Mouse (Mus musculus) megakaryocyte, embryonic 14.5 days (primary cell): ENCODE measurements around the gene Myo1e. TPM values are rescaled to one million over a fixed set of nuclear protein-coding genes. Genes with fewer than 3 reads are reported as not detected.

ENCODE experiments used
- H3K27me3 ChIP-seq: replicated peaks from 2 replicates; pipeline ENCODE3; 2012; ENCODE audit warnings: inconsistent platforms
- H3K36me3 ChIP-seq: replicated peaks from 2 replicates; pipeline ENCODE3; 2012; ENCODE audit warnings: low read length, inconsistent platforms, mixed read lengths
- H3K4me1 ChIP-seq: 2 replicates; pipeline ENCODE4 v1.6.1; 2012; ENCODE audit warnings: inconsistent platforms
- H3K4me3 ChIP-seq: replicated peaks from 2 replicates; pipeline ENCODE3; 2012; ENCODE audit warnings: moderate library complexity, mild to moderate bottlenecking, inconsistent platforms
- H3K9me3 ChIP-seq: 2 replicates; pipeline ENCODE4 v1.6.1; 2012; ENCODE audit warnings: inconsistent platforms
- FLI1 ChIP-seq: IDR thresholded peaks from 2 replicates; pipeline ENCODE4 v1.6.1; 2012; ENCODE audit warnings: low read length, inconsistent platforms, mixed read lengths
- GATA1 ChIP-seq: IDR thresholded peaks from 3 replicates; pipeline ENCODE4 v1.6.1; 2012; ENCODE audit warnings: mixed read lengths, low read length, inconsistent platforms, borderline replicate concordance
- polyA plus RNA-seq: library from polyadenylated mRNA; stranded (reverse); fragments of >175 nt; gene quantifications from 2 replicates; pipeline ENCODE4 v1.2.3, GENCODE M21; 2012; ENCODE audit warnings: low replicate concordance; ENCODE audit not compliant: insufficient read depth

Gene Myo1e
- polyA plus RNA-seq, 1 experiment = 16.7 TPM

GRCm38 (mm10) chr9:70391660-70392562 lies 184.8 kb downstream of the Myo1e start:
- Histone ChIP-seq H3K27me3 (no peaks in the 10 kb centered on the region), H3K4me3 (peak overlapping the region; percentile 77), H3K36me3 (peaks cover 55% of the 10 kb centered on the region)

GRCm38 (mm10) chr9:70392563-70392907 lies 185.4 kb downstream of the Myo1e start:
- Histone ChIP-seq H3K27me3 (no peaks in the 10 kb centered on the region), H3K36me3 (peaks cover 55% of the 10 kb centered on the region), H3K4me1 (peaks cover 70% of the 10 kb centered on the region), H3K9me3 (no peaks in the 10 kb centered on the region), H3K4me3 (peak overlapping the region; percentile 76)
- TF ChIP-seq GATA1 (no peak), FLI1 (no peak)

More at GRCm38 (mm10) chr9:70391660-70392562, 184.8 kb downstream of the Myo1e start:
- no peaks in the 10 kb centered on the region for H3K9me3 ChIP-seq
- TF ChIP-seq FLI1 = no peak
- no peak for TF ChIP-seq GATA1
- H3K4me1 ChIP-seq = peaks cover 71% of the 10 kb centered on the region

GRCm38 (mm10) chr9:70395617-70396016 lies 188.5 kb downstream of the Myo1e start:
- H3K4me3 ChIP-seq = no peak overlapping the region
- peaks cover 62% of the 10 kb centered on the region for H3K36me3 ChIP-seq
- H3K9me3 ChIP-seq = no peaks in the 10 kb centered on the region
- no peak for TF ChIP-seq FLI1
- TF ChIP-seq GATA1 = no peak
- H3K27me3 ChIP-seq = no peaks in the 10 kb centered on the region
- H3K4me1 ChIP-seq = peaks cover 52% of the 10 kb centered on the region

GRCm38 (mm10) chr9:70396083-70396482 lies 188.9 kb downstream of the Myo1e start:
- peaks cover 64% of the 10 kb centered on the region for H3K36me3 ChIP-seq
- H3K4me1 ChIP-seq = peaks cover 47% of the 10 kb centered on the region
- H3K4me3 ChIP-seq = no peak overlapping the region
- no peaks in the 10 kb centered on the region for H3K27me3 ChIP-seq
- no peaks in the 10 kb centered on the region for H3K9me3 ChIP-seq
- TF ChIP-seq FLI1 (no peak), GATA1 (no peak)

- H3K27me3 ChIP-seq = peaks cover 2% of the 10 kb centered on the region
- H3K9me3 ChIP-seq = peaks cover 4% of the 10 kb centered on the region
- H3K4me1 ChIP-seq = peaks cover 23% of the 10 kb centered on the region
- no peak overlapping the region for H3K4me3 ChIP-seq
- H3K36me3 ChIP-seq = peaks cover 55% of the 10 kb centered on the region
- no peak for TF ChIP-seq FLI1
- no peak for TF ChIP-seq GATA1
These were observed 194.9 kb downstream of the Myo1e start for GRCm38 (mm10) chr9:70401937-70402539.

- H3K27me3 ChIP-seq = peaks cover 2% of the 10 kb centered on the region
- H3K4me3 ChIP-seq = no peak overlapping the region
- TF ChIP-seq FLI1 (no peak), GATA1 (no peak)
- H3K9me3 ChIP-seq = peaks cover 4% of the 10 kb centered on the region
- peaks cover 65% of the 10 kb centered on the region for H3K36me3 ChIP-seq
- peaks cover 12% of the 10 kb centered on the region for H3K4me1 ChIP-seq
These were observed 199.4 kb downstream of the Myo1e start for GRCm38 (mm10) chr9:70406596-70406995.

GRCm38 (mm10) chr9:70408791-70409190 lies 201.6 kb downstream of the Myo1e start:
- Histone ChIP-seq H3K27me3 (peaks cover 2% of the 10 kb centered on the region), H3K9me3 (no peaks in the 10 kb centered on the region), H3K4me3 (no peak overlapping the region), H3K4me1 (no peaks in the 10 kb centered on the region), H3K36me3 (peaks cover 80% of the 10 kb centered on the region)
- TF ChIP-seq GATA1 = no peak
- TF ChIP-seq FLI1 = no peak

- Histone ChIP-seq H3K4me1 (no peaks in the 10 kb centered on the region; the same call in 1 of the 2 replicates), H3K4me3 (no peak overlapping the region), H3K27me3 (no peaks in the 10 kb centered on the region), H3K9me3 (no peaks in the 10 kb centered on the region), H3K36me3 (peaks cover 88% of the 10 kb centered on the region)
- TF ChIP-seq GATA1 (no peak), FLI1 (no peak)
These were observed 202.6 kb downstream of the Myo1e start for GRCm38 (mm10) chr9:70409743-70410142.

GRCm38 (mm10) chr9:70410668-70411067 lies 203.5 kb downstream of the Myo1e start:
- no peaks in the 10 kb centered on the region for H3K27me3 ChIP-seq
- H3K36me3 ChIP-seq = peaks cover 97% of the 10 kb centered on the region
- no peaks in the 10 kb centered on the region; the same call in 1 of the 2 replicates for H3K4me1 ChIP-seq
- H3K9me3 ChIP-seq = no peaks in the 10 kb centered on the region
- TF ChIP-seq FLI1 = no peak
- TF ChIP-seq GATA1 = no peak
- no peak overlapping the region for H3K4me3 ChIP-seq

GRCm38 (mm10) chr9:70413038-70413437 lies 205.9 kb downstream of the Myo1e start:
- Histone ChIP-seq H3K4me1 (no peaks in the 10 kb centered on the region; the same call in 1 of the 2 replicates), H3K9me3 (no peaks in the 10 kb centered on the region), H3K4me3 (no peak overlapping the region), H3K36me3 (peaks cover 96% of the 10 kb centered on the region), H3K27me3 (no peaks in the 10 kb centered on the region)
- no peak for TF ChIP-seq GATA1
- TF ChIP-seq FLI1 = no peak

GRCm38 (mm10) chr9:70416412-70416811 lies 209.3 kb downstream of the Myo1e start:
- no peak overlapping the region for H3K4me3 ChIP-seq
- H3K9me3 ChIP-seq = no peaks in the 10 kb centered on the region
- H3K27me3 ChIP-seq = no peaks in the 10 kb centered on the region
- H3K4me1 ChIP-seq = peaks cover 14% of the 10 kb centered on the region
- TF ChIP-seq GATA1 (no peak), FLI1 (no peak)
- peaks cover 75% of the 10 kb centered on the region for H3K36me3 ChIP-seq
